Mouse (Mus musculus): ENCODE measurements around the gene Commd7.

The Commd7 gene

GRCm38 (mm10) chr2:153585981-153586380, 46.6 kb downstream of the Commd7 start:
- DNase-seq = no peak

GRCm38 (mm10) chr2:153584396-153584795, 48.2 kb downstream of the Commd7 start:
- no peak for DNase-seq

- DNase-seq = no peak
Measured at GRCm38 (mm10) chr2:153583641-153584049, 48.9 kb downstream of the Commd7 start.

- DNase-seq = no peak
Measured at GRCm38 (mm10) chr2:153582876-153583585, 49.5 kb downstream of the Commd7 start.

GRCm38 (mm10) chr2:153581416-153581815, 51.2 kb downstream of the Commd7 start:
- DNase-seq = no peak

GRCm38 (mm10) chr2:153580458-153580985, 52.1 kb downstream of the Commd7 start:
- DNase-seq = no peak

- no peak for DNase-seq
Measured at GRCm38 (mm10) chr2:153580042-153580441, 52.5 kb downstream of the Commd7 start.

- DNase-seq = no peak
Measured at GRCm38 (mm10) chr2:153577122-153577521, 55.5 kb downstream of the Commd7 start.

GRCm38 (mm10) chr2:153576150-153576549, 56.4 kb downstream of the Commd7 start:
- DNase-seq = no peak

- no peak for DNase-seq
Measured at GRCm38 (mm10) chr2:153575554-153575953, 57.0 kb downstream of the Commd7 start.

- DNase-seq = no peak
Measured at GRCm38 (mm10) chr2:153573101-153573500, 59.5 kb downstream of the Commd7 start.

GRCm38 (mm10) chr2:153568541-153568940, 64.0 kb downstream of the Commd7 start:
- no peak for DNase-seq

- no peak for DNase-seq
Measured at GRCm38 (mm10) chr2:153568013-153568412, 64.6 kb downstream of the Commd7 start.

Data from right cerebral cortex, postnatal 25 days (tissue).